Mouse (Mus musculus): ENCODE measurements at regions not wholly inside any gene's neighbourhood (a gene's known extent, or its start where the extent isn't known, plus 50 kb on each side); places are given as distances from the start of the nearest gene placed in this dataset.

DNA sequence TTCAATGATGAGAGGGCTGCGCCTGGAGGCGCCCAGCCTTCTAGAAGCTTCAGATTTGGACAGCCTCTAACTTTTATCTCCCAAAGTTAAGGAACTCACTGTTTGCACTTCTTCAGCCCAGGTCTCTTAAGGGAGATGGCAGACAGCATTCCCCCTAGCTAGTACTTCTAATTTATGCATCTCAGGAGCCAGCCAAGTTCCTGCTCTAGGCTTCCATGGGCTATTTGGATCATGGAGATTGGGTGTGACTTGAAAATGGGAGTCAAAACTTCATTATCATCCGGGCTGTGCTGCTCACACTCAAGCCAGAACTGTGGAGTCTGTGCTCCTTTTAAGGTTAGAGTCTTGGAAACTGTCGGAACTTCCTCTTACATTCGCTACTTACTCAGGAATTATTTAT is 158.7 kb downstream of the Gm12728 start:
- Histone ChIP-seq H3K27me3 (ENCODE audit: control insufficient read depth, insufficient read depth, low read length) (no peaks in the 10 kb centered on the region), H3K9me3 (ENCODE audit: control insufficient read depth, low read length) (no peaks in the 10 kb centered on the region), H3K36me3 (ENCODE audit: control insufficient read depth, insufficient read depth, low read length) (no peaks in the 10 kb centered on the region), H3K9ac (ENCODE audit: low read depth, low read length, severe bottlenecking) (no peak overlapping the region), H3K4me3 (replicated peaks; ENCODE audit: low read length) (no peak overlapping the region), H3K4me2 (replicated peaks; ENCODE audit: low read depth, low read length, severe bottlenecking) (no peak overlapping the region), H3K4me1 (ENCODE audit: control insufficient read depth, insufficient read depth, low read length) (peaks cover 3% of the 10 kb centered on the region), H3K27ac (replicated peaks; ENCODE audit: low read depth, low read length) (no peak overlapping the region)
- DNase-seq (ENCODE audit: low spot score), result no peak
- no peak for ATAC-seq (ENCODE audit: low FRiP score, low read depth)
- 87% methylated on average over 5 of the region's 5 CpGs for WGBS
- no peak for TF ChIP-seq POLR2A (IDR thresholded peaks at IDR 0.05; ENCODE audit: borderline replicate concordance, extremely low read depth, insufficient read depth, insufficient read length)

DNA sequence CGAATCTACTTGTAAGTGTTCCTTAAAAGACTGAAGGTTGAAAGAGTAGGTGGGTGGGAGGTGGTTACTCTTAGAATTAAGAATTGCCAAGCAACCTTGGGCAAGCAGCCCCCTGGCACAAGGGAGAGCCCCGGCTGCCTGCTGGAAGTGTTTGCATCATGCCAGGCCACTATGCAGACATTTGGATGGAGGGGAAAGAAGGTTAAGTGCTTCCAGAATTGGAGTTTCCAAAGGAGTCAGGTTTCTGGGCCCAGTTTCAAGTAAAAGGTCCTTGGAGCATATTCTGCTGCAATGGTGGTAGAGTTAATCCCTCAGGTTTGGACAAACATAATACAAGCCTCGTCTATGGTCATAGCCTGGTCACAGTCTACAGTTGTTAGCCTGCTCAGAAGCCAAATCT is 162.7 kb downstream of the Gm12728 start:
- Histone ChIP-seq H3K27me3 (ENCODE audit: control insufficient read depth, insufficient read depth, low read length) (no peaks in the 10 kb centered on the region), H3K4me3 (replicated peaks; ENCODE audit: low read length) (no peak overlapping the region), H3K36me3 (ENCODE audit: control insufficient read depth, insufficient read depth, low read length) (no peaks in the 10 kb centered on the region), H3K4me2 (replicated peaks; ENCODE audit: low read depth, low read length, severe bottlenecking) (no peak overlapping the region), H3K9ac (ENCODE audit: low read depth, low read length, severe bottlenecking) (no peak overlapping the region), H3K9me3 (ENCODE audit: control insufficient read depth, low read length) (no peaks in the 10 kb centered on the region), H3K4me1 (ENCODE audit: control insufficient read depth, insufficient read depth, low read length) (no peaks in the 10 kb centered on the region; the same call in 1 of the 2 replicates), H3K27ac (replicated peaks; ENCODE audit: low read depth, low read length) (no peak overlapping the region)
- ATAC-seq (ENCODE audit: low FRiP score, low read depth) (no peak), DNase-seq (ENCODE audit: low spot score) (no peak)
- WGBS, result 61% methylated on average over 3 of the region's 3 CpGs
- TF ChIP-seq POLR2A (IDR thresholded peaks at IDR 0.05; ENCODE audit: borderline replicate concordance, extremely low read depth, insufficient read depth, insufficient read length), result no peak

DNA sequence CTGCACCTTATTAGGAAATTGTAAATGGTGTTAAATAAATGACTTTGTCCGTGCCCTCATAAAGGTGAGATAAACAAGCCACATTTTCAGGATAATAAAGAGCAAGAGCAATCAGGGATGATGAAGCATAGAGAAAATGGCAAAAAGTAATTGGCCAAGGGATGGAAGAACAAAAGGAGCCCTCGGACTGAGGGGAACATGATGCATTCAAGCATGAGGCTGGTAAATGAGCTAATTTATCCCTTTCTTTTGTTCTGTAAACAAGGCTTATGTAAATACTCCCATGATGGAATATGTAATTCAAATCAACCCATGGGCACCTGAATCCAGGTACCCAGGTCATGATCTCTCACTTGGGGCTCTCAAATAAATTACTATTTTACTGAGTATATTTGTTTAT is 166.8 kb downstream of the Gm12728 start:
- DNase-seq (ENCODE audit: low spot score) (no peak), ATAC-seq (ENCODE audit: low FRiP score, low read depth) (no peak)
- WGBS, result 72% methylated on average over 2 of the region's 2 CpGs
- H3K9me3 ChIP-seq (ENCODE audit: control insufficient read depth, low read length), result no peaks in the 10 kb centered on the region
- H3K4me2 ChIP-seq (replicated peaks; ENCODE audit: low read depth, low read length, severe bottlenecking), result no peak overlapping the region
- no peaks in the 10 kb centered on the region for H3K36me3 ChIP-seq (ENCODE audit: control insufficient read depth, insufficient read depth, low read length)
- no peak overlapping the region for H3K4me3 ChIP-seq (replicated peaks; ENCODE audit: low read length)
- TF ChIP-seq POLR2A (IDR thresholded peaks at IDR 0.05; ENCODE audit: borderline replicate concordance, extremely low read depth, insufficient read depth, insufficient read length), result no peak
- no peak overlapping the region for H3K27ac ChIP-seq (replicated peaks; ENCODE audit: low read depth, low read length)
- H3K9ac ChIP-seq (ENCODE audit: low read depth, low read length, severe bottlenecking), result no peak overlapping the region
- H3K4me1 ChIP-seq (ENCODE audit: control insufficient read depth, insufficient read depth, low read length), result peaks cover 7% of the 10 kb centered on the region
- H3K27me3 ChIP-seq (ENCODE audit: control insufficient read depth, insufficient read depth, low read length), result no peaks in the 10 kb centered on the region

DNA sequence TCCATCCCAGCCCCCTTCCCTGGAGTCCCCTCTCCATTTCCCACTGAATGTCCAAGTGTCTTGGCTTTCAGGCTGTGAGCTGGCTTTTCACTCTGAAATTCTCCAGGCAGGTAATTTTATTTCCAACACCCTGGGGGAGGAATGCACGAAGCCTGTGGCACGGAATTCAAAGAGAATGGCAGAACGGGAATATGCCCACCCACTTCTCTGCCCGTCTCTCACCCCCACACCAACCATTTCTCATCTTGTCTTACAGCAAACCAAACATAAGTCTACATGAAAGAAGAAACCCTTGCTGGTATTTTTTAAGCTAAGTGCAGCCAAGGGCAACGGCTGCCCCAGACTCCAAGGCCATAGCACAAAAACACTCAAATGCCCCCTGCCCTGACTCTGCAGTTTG is 168.7 kb downstream of the Gm12728 start:
- WGBS, result 50% methylated on average over 5 of the region's 5 CpGs

DNA sequence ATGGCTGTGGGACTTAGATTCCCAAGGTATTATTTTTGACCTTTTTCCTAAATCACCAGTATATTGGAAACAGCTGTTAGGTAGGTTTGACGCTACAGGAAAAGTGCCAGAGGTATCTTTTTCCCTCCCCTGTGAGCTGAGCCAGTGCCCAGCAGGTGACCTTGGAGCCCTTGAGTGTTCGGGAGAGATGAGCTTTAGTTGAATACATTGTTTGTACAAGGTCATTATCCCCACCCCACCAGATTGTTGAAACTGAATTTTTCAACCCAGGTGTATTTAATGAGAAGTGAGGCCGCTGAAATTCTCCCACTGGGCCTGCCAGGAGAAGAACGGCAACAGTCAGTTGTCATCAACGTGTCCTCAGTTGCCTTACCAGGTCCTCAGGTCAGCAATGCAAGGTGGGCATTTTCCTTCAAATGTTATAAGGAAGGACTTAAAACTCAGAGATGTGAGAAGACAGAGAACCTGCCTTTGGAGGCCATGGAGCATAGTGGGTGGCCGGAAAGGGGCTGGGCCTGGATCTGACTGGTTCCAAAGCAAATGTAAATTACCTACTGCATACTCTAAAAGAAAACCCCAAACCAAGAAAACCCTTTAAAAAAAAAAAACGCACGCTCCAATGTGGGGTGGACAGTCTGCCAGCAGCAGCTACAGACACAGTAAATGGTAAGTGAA is 172.2 kb downstream of the Gm12728 start:
- Histone ChIP-seq H3K4me2 (replicated peaks; ENCODE audit: low read depth, low read length, severe bottlenecking) (no peak overlapping the region), H3K27me3 (ENCODE audit: control insufficient read depth, insufficient read depth, low read length) (no peaks in the 10 kb centered on the region), H3K4me3 (replicated peaks; ENCODE audit: low read length) (no peak overlapping the region), H3K9ac (ENCODE audit: low read depth, low read length, severe bottlenecking) (no peak overlapping the region), H3K4me1 (ENCODE audit: control insufficient read depth, insufficient read depth, low read length) (peaks cover 21% of the 10 kb centered on the region), H3K9me3 (ENCODE audit: control insufficient read depth, low read length) (no peaks in the 10 kb centered on the region), H3K27ac (replicated peaks; ENCODE audit: low read depth, low read length) (peak overlapping the region; percentile 52), H3K36me3 (ENCODE audit: control insufficient read depth, insufficient read depth, low read length) (no peaks in the 10 kb centered on the region)
- 24% methylated on average over 8 of the region's 8 CpGs for WGBS
- no peak for DNase-seq (ENCODE audit: low spot score)
- no peak; the same call in 1 of the 2 replicates for ATAC-seq (ENCODE audit: low FRiP score, low read depth)
- TF ChIP-seq POLR2A (IDR thresholded peaks at IDR 0.05; ENCODE audit: borderline replicate concordance, extremely low read depth, insufficient read depth, insufficient read length), result no peak

More for the DNA sequence above, 168.7 kb downstream of the Gm12728 start:
- Histone ChIP-seq H3K4me3 (replicated peaks; ENCODE audit: low read length) (no peak overlapping the region), H3K9me3 (ENCODE audit: control insufficient read depth, low read length) (no peaks in the 10 kb centered on the region), H3K27ac (replicated peaks; ENCODE audit: low read depth, low read length) (no peak overlapping the region), H3K36me3 (ENCODE audit: control insufficient read depth, insufficient read depth, low read length) (no peaks in the 10 kb centered on the region), H3K9ac (ENCODE audit: low read depth, low read length, severe bottlenecking) (no peak overlapping the region), H3K4me1 (ENCODE audit: control insufficient read depth, insufficient read depth, low read length) (peaks cover 21% of the 10 kb centered on the region), H3K27me3 (ENCODE audit: control insufficient read depth, insufficient read depth, low read length) (no peaks in the 10 kb centered on the region), H3K4me2 (replicated peaks; ENCODE audit: low read depth, low read length, severe bottlenecking) (no peak overlapping the region)
- DNase-seq (ENCODE audit: low spot score) (no peak), ATAC-seq (ENCODE audit: low FRiP score, low read depth) (no peak)
- no peak for TF ChIP-seq POLR2A (IDR thresholded peaks at IDR 0.05; ENCODE audit: borderline replicate concordance, extremely low read depth, insufficient read depth, insufficient read length)
